Mouse (Mus musculus) bone marrow macrophage, adult 2 months (primary cell): ENCODE results near the gene Gm28043.

ENCODE experiments used
- CTCF ChIP-seq: IDR thresholded peaks from 2 replicates; pipeline ENCODE4 v1.5.1; 2012; ENCODE audit warnings: low read depth, mild to moderate bottlenecking, low read length, moderate library complexity
- POLR2A ChIP-seq: IDR thresholded peaks from 2 replicates; pipeline ENCODE4 v1.6.1; 2012; ENCODE audit warnings: mild to moderate bottlenecking, low read depth, low read length, borderline replicate concordance

DNA sequence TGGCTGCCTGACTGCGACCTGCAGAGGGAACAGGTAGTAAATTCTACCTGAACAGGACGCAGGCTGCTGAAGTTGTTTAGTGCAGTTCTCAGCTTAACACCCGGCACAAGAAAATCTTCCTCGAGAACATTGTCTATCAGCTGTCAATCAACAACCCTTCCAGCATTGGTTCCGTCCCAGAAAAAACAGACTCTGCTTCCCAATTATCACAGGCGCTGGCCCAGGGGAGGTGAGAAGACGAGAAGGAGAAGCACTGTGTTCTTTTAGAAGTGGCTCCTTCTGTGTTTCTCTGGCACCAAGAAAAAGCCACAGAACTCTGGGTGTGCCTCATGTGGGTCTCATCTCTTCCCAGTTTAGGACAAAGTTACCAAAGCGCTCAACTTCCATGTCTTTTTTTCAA is 104.0 kb downstream of the Gm28043 start:
- no peak for TF ChIP-seq CTCF
- TF ChIP-seq POLR2A, result no peak
